Mouse (Mus musculus) c-Kit-negative CD71-positive TER-119-positive erythroid progenitor cells, embryonic 14.5 days (primary cell): Measurements from ENCODE around the gene Hspe1.

Experiments used
- DNase-seq: peaks from one replicate; pipeline ENCODE4 v3.0.0-alpha.2; 2013; ENCODE audit warnings: low read depth, low spot score

The Hspe1 gene

DNA sequence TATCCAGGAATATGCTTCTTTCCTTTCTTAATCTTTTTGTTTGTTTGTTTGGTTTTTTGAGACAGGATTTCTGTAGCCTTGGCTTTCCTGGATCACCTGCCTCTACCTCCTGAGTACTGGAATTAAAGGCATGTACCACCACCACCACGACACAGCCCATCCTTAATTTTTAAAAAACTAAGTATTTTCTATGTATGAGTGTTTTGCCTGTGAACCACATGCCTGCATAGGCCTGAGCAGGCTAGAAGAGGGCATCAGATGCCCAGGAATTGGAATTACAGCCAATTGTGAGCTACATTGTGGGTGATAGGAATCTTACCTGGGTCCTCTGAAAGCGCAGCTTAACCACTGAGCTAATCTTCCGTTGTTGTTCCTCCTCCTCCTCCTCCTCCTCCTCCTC is 46.4 kb downstream of the Hspe1 start:
- no peak for DNase-seq

DNA sequence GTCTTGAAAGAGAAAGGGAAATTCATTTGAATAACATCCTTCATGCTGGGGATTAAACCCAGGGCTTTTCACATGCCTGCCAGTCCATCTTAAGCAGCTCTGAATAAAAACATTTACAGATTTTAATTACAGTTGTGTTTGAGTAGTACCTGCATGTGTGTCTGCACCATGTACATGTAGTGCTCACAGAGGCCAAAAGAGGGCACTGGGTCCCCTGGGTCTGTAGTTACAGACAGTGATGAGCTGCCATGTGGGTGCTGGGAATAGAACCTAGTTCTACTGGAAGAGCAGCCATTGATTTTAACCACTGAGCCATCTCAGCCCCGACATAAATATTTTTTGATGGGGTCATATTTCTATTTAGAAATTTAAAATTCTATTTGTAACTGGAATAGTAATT is 47.9 kb downstream of the Hspe1 start:
- no peak for DNase-seq
